Mouse (Mus musculus): ENCODE data around the gene Tnik. TPM values are rescaled to one million over a fixed set of nuclear protein-coding genes. Genes with fewer than 3 reads are reported as not detected.

The Tnik gene
- polyA plus RNA-seq, 1 experiment from 2014 or later: 106 TPM

DNA sequence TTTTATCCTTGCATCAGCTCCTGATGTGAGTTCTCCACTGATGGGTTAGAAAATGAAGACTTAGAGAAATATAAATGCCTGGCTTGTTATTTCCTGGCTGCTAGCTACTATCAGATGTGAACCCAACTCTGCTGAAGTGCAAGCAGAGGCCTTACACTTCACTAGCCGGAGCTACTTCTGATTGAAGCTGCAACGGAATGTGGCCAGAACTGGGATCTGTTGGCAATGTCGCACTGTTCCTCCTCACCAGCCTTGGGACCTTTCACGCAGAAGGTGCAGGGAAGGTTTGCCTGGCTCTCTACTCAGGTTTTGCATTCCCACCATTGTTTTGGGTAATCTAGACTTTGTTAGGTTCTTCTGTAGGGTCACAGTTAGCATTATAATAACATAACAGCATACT is 179.1 kb downstream of the Tnik start:
- 88% methylated on average over 4 of the region's 4 CpGs for WGBS

DNA sequence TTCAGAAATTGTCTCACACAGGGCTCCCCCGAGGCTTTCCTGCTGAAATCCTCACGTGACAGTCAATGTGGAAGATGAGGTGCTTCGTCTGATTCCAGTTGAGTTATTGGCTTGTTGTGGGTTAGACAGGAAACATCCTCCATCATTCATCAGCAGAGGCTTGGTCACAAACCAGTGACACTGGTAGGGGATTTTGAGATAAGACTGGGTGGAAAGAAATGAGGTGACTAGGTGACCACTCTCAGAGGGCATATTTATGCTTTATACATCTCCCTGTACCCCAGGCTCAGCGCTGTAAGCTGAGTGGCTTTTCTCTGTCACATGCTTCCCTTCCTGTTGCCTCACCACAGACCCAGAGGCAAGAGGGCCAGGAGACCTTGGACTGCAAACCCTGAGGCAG is 184.9 kb downstream of the Tnik start:
- WGBS: 67% methylated on average over 4 of the region's 4 CpGs
- H3K27me3 ChIP-seq (ENCODE audit: control insufficient read depth, insufficient read depth, low read length): no peaks in the 10 kb centered on the region
- no peak overlapping the region for H3K27ac ChIP-seq (ENCODE audit: low read depth, low read length)
- H3K9ac ChIP-seq (replicated peaks; ENCODE audit: low read depth, low read length): no peak overlapping the region
- H3K4me2 ChIP-seq (ENCODE audit: low read depth, low read length): no peak overlapping the region
- no peaks in the 10 kb centered on the region for H3K4me1 ChIP-seq (ENCODE audit: control insufficient read depth, insufficient read depth, low read length)
- ATAC-seq (ENCODE audit: low read depth): no peak
- no peak overlapping the region for H3K4me3 ChIP-seq (ENCODE audit: low read depth, low read length)
- no peaks in the 10 kb centered on the region for H3K36me3 ChIP-seq (ENCODE audit: control insufficient read depth, insufficient read depth, low read length)
- H3K9me3 ChIP-seq (ENCODE audit: control insufficient read depth, low read length): no peaks in the 10 kb centered on the region

More for the DNA sequence above, 179.1 kb downstream of the Tnik start:
- no peak overlapping the region for H3K9ac ChIP-seq (replicated peaks; ENCODE audit: low read depth, low read length)
- no peak for ATAC-seq (ENCODE audit: low read depth)
- H3K9me3 ChIP-seq (ENCODE audit: control insufficient read depth, low read length): no peaks in the 10 kb centered on the region
- no peak overlapping the region for H3K27ac ChIP-seq (ENCODE audit: low read depth, low read length)
- no peak overlapping the region for H3K4me2 ChIP-seq (ENCODE audit: low read depth, low read length)
- no peaks in the 10 kb centered on the region for H3K36me3 ChIP-seq (ENCODE audit: control insufficient read depth, insufficient read depth, low read length)
- 0 out of 2 replicates have a peak, but pooled peaks cover 4% of the 10 kb centered on the region for H3K4me1 ChIP-seq (ENCODE audit: control insufficient read depth, insufficient read depth, low read length)
- no peak overlapping the region for H3K4me3 ChIP-seq (ENCODE audit: low read depth, low read length)
- no peaks in the 10 kb centered on the region for H3K27me3 ChIP-seq (ENCODE audit: control insufficient read depth, insufficient read depth, low read length)

- no peak overlapping the region for H3K27ac ChIP-seq (ENCODE audit: low read depth, low read length)
- H3K4me1 ChIP-seq (ENCODE audit: control insufficient read depth, insufficient read depth, low read length): no peaks in the 10 kb centered on the region
- no peak for ATAC-seq (ENCODE audit: low read depth)
- no peaks in the 10 kb centered on the region for H3K36me3 ChIP-seq (ENCODE audit: control insufficient read depth, insufficient read depth, low read length)
- H3K9me3 ChIP-seq (ENCODE audit: control insufficient read depth, low read length): no peaks in the 10 kb centered on the region
- no peak overlapping the region for H3K4me2 ChIP-seq (ENCODE audit: low read depth, low read length)
- H3K4me3 ChIP-seq (ENCODE audit: low read depth, low read length): no peak overlapping the region
- no peaks in the 10 kb centered on the region for H3K27me3 ChIP-seq (ENCODE audit: control insufficient read depth, insufficient read depth, low read length)
- H3K9ac ChIP-seq (replicated peaks; ENCODE audit: low read depth, low read length): no peak overlapping the region
- WGBS: 80% methylated on average over 3 of the region's 3 CpGs
Measured at GRCm38 (mm10) chr3:28453458-28453857, 190.4 kb downstream of the Tnik start.

DNA sequence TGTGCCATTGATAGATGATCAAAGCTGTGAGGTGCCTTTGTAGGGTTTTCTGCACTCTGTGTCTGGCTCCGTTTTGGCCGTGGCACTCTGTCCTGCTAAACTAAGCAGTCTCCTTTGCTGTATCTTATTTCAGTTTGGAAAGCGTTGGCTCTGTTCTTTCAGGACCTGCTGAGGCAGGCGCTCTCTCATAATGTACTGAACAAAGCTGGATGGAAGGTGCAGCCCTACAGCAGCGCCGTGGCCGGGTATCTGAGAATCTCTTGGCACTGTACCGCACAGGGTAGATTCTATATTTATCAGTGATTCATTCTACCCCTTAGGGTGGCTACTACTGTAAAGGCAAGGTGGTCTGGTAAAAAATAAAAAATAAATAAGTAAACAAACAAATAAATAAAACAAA is 193.8 kb downstream of the Tnik start:
- Histone ChIP-seq H3K4me1 (ENCODE audit: control insufficient read depth, insufficient read depth, low read length) (no peaks in the 10 kb centered on the region), H3K4me2 (ENCODE audit: low read depth, low read length) (no peak overlapping the region), H3K9me3 (ENCODE audit: control insufficient read depth, low read length) (no peaks in the 10 kb centered on the region), H3K9ac (replicated peaks; ENCODE audit: low read depth, low read length) (no peak overlapping the region), H3K4me3 (ENCODE audit: low read depth, low read length) (no peak overlapping the region), H3K36me3 (ENCODE audit: control insufficient read depth, insufficient read depth, low read length) (no peaks in the 10 kb centered on the region), H3K27me3 (ENCODE audit: control insufficient read depth, insufficient read depth, low read length) (no peaks in the 10 kb centered on the region), H3K27ac (ENCODE audit: low read depth, low read length) (no peak overlapping the region)
- ATAC-seq (ENCODE audit: low read depth): no peak
- WGBS: 85% methylated on average over 8 of the region's 8 CpGs

DNA sequence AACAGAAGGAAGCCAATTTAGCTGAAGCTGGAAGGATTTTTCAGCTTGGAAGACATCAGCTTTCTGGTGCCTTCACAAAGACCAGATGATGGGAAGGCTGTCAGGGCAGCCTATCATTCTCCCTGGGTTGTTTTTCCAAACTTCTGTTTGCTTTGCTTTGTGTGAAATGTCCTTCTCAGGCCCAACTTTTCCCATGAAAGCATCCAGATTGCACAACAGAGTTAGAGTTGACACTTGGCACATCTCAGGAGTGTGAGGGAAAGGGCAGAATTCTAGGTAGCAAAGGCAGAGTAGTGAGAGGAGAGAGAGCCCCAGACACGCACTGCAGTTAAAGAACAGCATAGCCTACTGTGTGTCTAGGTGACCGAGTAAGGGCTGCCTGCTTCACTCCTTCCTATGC is 194.5 kb downstream of the Tnik start:
- no peak overlapping the region for H3K27ac ChIP-seq (ENCODE audit: low read depth, low read length)
- no peak overlapping the region for H3K9ac ChIP-seq (replicated peaks; ENCODE audit: low read depth, low read length)
- no peaks in the 10 kb centered on the region for H3K27me3 ChIP-seq (ENCODE audit: control insufficient read depth, insufficient read depth, low read length)
- 91% methylated on average over 2 of the region's 2 CpGs for WGBS
- no peak overlapping the region for H3K4me2 ChIP-seq (ENCODE audit: low read depth, low read length)
- no peaks in the 10 kb centered on the region for H3K4me1 ChIP-seq (ENCODE audit: control insufficient read depth, insufficient read depth, low read length)
- no peaks in the 10 kb centered on the region for H3K36me3 ChIP-seq (ENCODE audit: control insufficient read depth, insufficient read depth, low read length)
- no peak for ATAC-seq (ENCODE audit: low read depth)
- no peaks in the 10 kb centered on the region for H3K9me3 ChIP-seq (ENCODE audit: control insufficient read depth, low read length)
- H3K4me3 ChIP-seq (ENCODE audit: low read depth, low read length): no peak overlapping the region

DNA sequence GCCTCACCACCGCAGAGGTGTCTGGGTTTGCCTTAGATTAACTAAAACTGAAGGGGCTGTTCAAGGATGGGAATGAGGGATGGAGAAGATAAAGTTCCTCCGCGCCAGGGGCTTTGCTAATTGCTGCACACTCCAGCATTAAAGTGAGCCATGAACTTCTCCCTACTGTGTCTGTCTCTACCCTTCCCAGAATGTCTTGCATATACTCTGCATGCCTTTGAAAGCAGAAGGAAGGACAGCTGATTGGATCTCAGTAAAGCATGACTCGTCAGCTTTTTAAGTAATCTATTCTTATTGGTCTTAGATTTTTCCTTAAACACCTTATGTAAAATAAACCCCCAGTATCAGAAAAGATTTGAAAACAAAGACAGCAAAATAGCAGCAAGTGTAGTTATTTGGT is 203.7 kb downstream of the Tnik start:
- WGBS: 89% methylated on average over 4 of the region's 4 CpGs
- ATAC-seq (ENCODE audit: low read depth): no peak

GRCm38 (mm10) chr3:28467148-28467754 is 204.2 kb downstream of the Tnik start:
- Histone ChIP-seq H3K36me3 (ENCODE audit: control insufficient read depth, insufficient read depth, low read length) (no peaks in the 10 kb centered on the region), H3K27ac (ENCODE audit: low read depth, low read length) (no peak overlapping the region), H3K9ac (replicated peaks; ENCODE audit: low read depth, low read length) (no peak overlapping the region), H3K27me3 (ENCODE audit: control insufficient read depth, insufficient read depth, low read length) (no peaks in the 10 kb centered on the region), H3K4me1 (ENCODE audit: control insufficient read depth, insufficient read depth, low read length) (no peaks in the 10 kb centered on the region), H3K4me2 (ENCODE audit: low read depth, low read length) (no peak overlapping the region), H3K9me3 (ENCODE audit: control insufficient read depth, low read length) (no peaks in the 10 kb centered on the region), H3K4me3 (ENCODE audit: low read depth, low read length) (no peak overlapping the region)
- 48% methylated on average over 1 of the region's 1 CpGs for WGBS
- ATAC-seq (ENCODE audit: low read depth): no peak

More for the DNA sequence above, 203.7 kb downstream of the Tnik start:
- H3K9ac ChIP-seq (replicated peaks; ENCODE audit: low read depth, low read length): no peak overlapping the region
- no peaks in the 10 kb centered on the region for H3K4me1 ChIP-seq (ENCODE audit: control insufficient read depth, insufficient read depth, low read length)
- H3K9me3 ChIP-seq (ENCODE audit: control insufficient read depth, low read length): no peaks in the 10 kb centered on the region
- no peaks in the 10 kb centered on the region for H3K27me3 ChIP-seq (ENCODE audit: control insufficient read depth, insufficient read depth, low read length)
- no peak overlapping the region for H3K4me2 ChIP-seq (ENCODE audit: low read depth, low read length)
- no peak overlapping the region for H3K27ac ChIP-seq (ENCODE audit: low read depth, low read length)
- no peaks in the 10 kb centered on the region for H3K36me3 ChIP-seq (ENCODE audit: control insufficient read depth, insufficient read depth, low read length)
- no peak overlapping the region for H3K4me3 ChIP-seq (ENCODE audit: low read depth, low read length)

DNA sequence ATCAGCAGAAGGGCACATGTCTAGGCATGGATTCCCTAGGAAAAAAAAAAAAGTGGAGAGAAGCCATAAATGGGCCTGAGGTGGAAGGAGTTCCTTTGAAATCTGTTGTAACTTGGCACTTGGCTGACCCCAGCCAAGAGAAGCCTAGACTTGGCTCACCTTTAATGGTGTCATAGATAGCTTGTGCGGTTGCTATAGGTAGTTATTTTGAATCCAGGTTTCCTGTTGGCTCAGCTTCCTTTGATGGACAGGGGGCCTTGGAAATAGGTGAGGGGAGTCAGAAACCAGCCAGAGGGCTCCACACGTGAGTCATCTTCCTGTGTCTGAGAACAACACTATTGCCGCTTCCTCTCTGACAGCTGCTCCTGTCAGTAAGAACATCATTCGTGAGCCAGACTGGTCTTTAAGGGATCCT is 204.9 kb downstream of the Tnik start:
- no peak overlapping the region for H3K27ac ChIP-seq (ENCODE audit: low read depth, low read length)

DNA sequence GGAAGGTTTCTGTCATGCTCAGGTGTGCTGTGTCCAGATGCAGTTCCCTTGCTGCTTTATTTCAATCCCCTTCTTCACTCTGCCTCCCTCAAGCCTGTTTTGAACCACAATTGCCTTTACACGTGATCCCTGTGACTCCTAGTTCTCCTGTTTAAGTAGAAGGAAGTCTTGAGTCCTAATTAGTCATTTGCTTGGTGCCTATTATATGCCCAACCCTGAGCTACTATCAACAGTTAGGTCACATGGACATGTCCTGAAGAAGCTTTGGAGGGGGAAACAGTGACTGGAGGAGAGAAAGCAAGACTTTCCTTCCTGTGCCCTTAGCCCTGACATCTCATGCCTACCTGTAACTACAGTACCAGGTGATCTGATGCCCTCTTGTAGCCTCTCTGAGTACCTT is 210.4 kb downstream of the Tnik start:
- WGBS: 65% methylated on average over 1 of the region's 1 CpGs
- Histone ChIP-seq H3K27me3 (ENCODE audit: control insufficient read depth, insufficient read depth, low read length) (no peaks in the 10 kb centered on the region), H3K4me1 (ENCODE audit: control insufficient read depth, insufficient read depth, low read length) (no peaks in the 10 kb centered on the region), H3K36me3 (ENCODE audit: control insufficient read depth, insufficient read depth, low read length) (no peaks in the 10 kb centered on the region), H3K4me2 (ENCODE audit: low read depth, low read length) (no peak overlapping the region), H3K4me3 (ENCODE audit: low read depth, low read length) (no peak overlapping the region), H3K9me3 (ENCODE audit: control insufficient read depth, low read length) (no peaks in the 10 kb centered on the region), H3K9ac (replicated peaks; ENCODE audit: low read depth, low read length) (no peak overlapping the region), H3K27ac (ENCODE audit: low read depth, low read length) (no peak overlapping the region)
- ATAC-seq (ENCODE audit: low read depth): no peak

More for the DNA sequence above, 204.9 kb downstream of the Tnik start:
- WGBS: 69% methylated on average over 4 of the region's 4 CpGs
- no peak for ATAC-seq (ENCODE audit: low read depth)
- Histone ChIP-seq H3K4me3 (ENCODE audit: low read depth, low read length) (no peak overlapping the region), H3K27me3 (ENCODE audit: control insufficient read depth, insufficient read depth, low read length) (no peaks in the 10 kb centered on the region), H3K9me3 (ENCODE audit: control insufficient read depth, low read length) (no peaks in the 10 kb centered on the region), H3K4me2 (ENCODE audit: low read depth, low read length) (no peak overlapping the region), H3K9ac (replicated peaks; ENCODE audit: low read depth, low read length) (no peak overlapping the region), H3K4me1 (ENCODE audit: control insufficient read depth, insufficient read depth, low read length) (no peaks in the 10 kb centered on the region), H3K36me3 (ENCODE audit: control insufficient read depth, insufficient read depth, low read length) (no peaks in the 10 kb centered on the region)
